Mouse (Mus musculus): ENCODE results near the gene Deup1.
"Not testable (repeated sequence)": the region's sequence is repeated elsewhere in the genome, so short reads cannot be mapped to it uniquely, and the experiment has no call there.

Deup1 gene

DNA sequence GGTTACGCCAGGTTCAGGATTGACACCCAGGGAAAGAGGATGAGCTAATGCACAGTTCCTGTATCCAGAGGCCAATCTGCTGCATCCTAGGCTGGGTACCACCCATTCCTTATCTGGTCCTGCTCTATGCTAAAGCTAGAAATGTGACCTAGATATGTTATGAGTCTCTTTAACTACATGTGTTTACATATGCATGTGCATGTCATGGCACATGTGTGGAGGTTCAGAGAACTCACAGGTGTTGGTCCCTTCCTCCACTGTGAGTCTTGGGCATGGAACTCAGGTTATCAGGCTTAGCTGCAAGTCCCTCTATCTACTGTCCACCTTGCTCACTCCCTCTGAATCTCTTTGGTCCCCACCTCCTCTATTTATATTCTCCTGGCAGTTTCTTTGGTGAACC, 41.8 kb downstream of the Deup1 start:
- DNase-seq, result no peak

DNA sequence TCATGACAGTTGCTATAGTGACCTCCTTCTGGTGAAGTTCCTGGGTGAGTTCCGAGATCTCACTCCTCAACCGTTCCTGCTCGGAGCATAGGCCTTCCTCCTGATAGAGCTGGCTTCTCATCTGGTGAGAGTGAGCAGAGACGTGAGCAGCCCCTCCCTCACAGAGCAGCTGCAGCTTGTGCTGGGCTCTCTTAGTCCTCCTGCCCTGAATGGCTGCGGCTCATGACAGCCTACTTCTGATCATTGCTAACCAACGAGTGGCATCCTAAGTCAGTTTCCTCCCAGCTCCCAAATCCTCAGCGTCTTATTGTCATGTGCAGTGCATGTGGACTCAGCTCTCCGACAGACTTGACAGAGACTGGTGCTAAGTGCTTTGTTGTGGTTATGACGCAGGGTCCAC, 43.5 kb downstream of the Deup1 start:
- no peak for DNase-seq

- DNase-seq, result no peak
Observed at GRCm38 (mm10) chr9:15582026-15582425, 45.7 kb downstream of the Deup1 start.

- no peak for DNase-seq
Observed at GRCm38 (mm10) chr9:15580176-15580575, 47.6 kb downstream of the Deup1 start.

DNA sequence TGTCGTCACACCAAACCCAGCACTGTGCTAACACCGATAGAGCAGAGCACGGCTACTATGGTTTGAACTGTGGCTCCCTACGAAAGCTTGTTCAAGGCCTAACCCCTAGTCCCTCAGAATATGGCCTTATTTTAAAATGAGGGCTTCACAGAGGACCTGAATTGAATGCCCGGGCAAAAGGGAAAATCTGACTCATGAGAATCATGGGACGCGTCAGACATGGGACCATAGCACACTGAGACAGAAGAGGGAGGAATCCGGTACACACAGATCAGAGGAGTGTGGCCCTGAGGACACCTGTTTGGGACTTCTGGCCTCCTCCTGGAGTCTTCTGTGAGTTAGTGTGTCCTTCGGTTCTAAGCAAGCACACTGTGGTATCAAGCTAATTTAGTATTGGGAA, 48.8 kb downstream of the Deup1 start:
- no peak for DNase-seq

DNA sequence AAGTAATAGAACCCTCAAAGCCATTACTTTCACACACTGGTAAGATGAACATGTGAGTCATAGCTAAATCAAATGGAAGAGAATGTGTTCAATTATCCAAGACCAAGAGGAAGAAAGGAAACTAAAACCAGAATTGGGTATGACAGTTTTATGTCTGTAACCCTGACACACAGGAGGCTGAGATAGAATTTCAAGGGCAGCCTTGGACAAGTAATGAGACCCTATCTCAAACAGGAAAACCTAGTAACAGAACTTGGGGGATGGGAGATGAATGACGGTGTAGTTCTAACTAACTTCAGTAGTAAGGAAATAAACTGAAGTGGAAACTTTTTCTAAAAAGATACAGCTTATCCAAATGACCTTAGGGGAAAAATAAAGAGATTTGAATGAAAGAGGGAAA, 49.3 kb downstream of the Deup1 start:
- DNase-seq, result no peak

- peak in 1 of 2 experiments; percentile 9 for DNase-seq
Observed at GRCm38 (mm10) chr9:15574750-15575454, 52.8 kb downstream of the Deup1 start.

- DNase-seq, result no peak
Observed at GRCm38 (mm10) chr9:15562353-15562752, 65.4 kb downstream of the Deup1 start.

DNA sequence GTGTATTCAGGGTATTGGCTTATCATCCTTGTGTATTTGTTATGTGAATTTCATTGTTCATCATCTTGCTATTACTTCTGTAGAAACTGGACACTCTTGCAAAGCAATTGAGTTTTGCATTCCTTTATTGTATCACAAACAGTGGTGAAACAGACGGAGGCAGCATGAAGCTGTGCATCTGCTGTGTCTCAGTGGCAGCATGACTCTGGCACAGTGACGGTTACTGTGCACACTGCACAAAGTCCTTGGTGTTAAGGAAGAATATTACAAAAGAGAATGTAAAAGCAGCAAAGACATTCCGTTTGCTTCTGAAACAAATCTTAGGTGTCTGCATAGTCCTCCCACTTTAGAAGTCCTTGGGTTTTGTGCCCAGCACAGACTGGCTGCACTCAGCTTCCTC, 67.3 kb downstream of the Deup1 start:
- no peak for DNase-seq

DNA sequence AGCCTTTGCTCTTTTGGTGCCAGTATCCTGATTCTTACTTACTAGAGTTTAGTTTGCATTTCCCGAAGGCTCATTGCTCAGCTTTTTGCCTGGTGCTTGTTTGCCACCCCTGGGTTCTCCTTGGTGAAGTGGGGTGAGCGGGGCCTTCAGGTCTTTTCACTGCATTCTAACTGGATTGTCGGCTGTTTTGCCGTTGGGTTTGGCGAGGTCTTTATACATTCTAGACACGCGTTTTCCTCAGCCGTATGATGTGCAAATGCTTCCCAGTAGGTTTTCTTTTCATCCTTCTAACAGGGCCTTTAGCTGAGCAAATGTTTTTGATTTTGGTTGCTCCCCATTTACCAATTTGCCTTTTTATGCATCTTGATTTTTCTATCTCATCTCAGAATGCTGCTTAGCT, 74.4 kb downstream of the Deup1 start:
- DNase-seq, result no peak

- peak; percentile 58 to 75 for DNase-seq
Observed at GRCm38 (mm10) chr9:15551933-15552851, 75.5 kb downstream of the Deup1 start.

GRCm38 (mm10) chr9:15551073-15551472, 76.7 kb downstream of the Deup1 start:
- not testable (repeated sequence) for DNase-seq

DNA sequence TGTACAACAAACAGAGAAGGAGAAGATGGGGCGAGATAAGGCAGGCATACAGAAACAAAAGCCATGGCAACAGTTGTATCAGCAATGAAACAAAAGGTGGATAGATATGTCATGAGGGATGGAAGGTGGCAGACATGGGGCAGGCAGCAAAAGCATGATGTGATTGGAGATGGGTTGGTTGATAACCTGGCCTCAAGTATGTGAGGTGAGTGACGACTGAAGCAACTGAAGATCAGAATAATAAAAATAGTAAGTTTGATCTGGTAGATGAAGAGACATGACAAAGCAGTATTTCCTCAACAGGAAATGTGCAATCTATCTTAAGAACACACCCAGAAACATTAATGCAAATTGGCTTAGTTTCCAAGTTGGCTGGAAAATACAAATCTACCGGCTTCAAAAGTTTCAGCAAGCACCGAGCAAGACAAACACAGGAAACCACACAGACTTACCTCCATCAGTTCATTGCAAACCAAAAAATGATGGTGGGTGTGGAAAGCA, 77.2 kb downstream of the Deup1 start:
- no peak for DNase-seq

DNA sequence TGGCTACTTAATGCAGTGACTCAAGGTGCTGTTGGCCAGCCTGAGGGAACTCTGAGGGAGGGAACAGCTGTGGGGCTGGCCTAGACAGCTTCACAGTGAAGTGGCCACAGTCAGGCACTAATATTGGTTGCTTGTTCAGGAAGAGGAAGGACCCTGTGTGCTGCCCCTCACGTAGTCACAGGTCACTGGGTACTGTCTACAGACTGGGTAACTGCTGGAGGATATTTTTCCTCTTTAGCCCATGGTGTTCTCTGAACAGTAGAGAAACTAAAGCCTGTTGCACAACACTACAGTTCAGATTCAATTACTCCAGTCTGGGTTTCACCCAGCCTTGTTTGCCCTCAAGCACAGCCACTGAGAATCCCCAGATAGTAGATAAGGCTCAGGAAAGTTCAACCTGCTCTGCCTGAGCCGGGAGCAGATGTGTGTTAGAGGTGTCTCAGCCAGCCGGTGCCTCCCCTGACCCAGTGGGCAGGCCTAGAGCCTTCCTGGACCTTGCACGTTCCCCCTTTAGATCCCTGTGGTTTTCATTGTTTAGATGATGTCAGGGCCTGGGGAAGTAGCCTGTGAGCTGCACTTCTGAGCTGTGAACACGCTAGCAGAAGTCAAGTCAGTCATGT, 85.9 kb downstream of the Deup1 start:
- DNase-seq, result no peak

- no peak for DNase-seq
Observed at GRCm38 (mm10) chr9:15538979-15539533, 88.7 kb downstream of the Deup1 start.

DNA sequence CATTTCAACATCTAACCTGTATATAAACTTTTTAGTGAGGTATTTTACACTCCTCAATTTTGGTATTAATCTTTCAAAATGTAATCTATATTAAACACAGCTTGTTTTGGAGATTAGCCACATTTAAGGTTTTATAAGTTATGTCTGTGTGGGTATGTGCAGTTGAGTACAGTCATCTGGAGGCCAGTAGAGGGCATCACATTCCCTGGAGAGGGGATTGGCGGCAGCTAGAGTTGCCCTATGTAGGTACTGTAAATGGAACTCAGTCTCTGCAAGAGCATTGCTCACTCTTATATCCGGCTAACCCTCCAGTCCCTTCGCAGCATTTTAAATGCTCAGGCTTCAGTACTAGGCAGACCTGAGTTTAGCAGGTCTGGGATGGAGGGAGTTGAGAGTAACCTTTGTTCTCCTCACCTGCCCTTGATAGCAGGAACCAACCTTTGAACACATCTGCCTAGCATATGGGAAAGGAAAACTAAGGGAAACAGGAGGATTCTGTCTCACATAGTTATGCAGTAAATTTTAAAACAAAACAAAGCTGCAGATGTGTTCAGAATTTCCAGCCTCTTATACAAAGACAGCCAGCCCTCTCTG, 90.2 kb downstream of the Deup1 start:
- DNase-seq, result no peak

DNA sequence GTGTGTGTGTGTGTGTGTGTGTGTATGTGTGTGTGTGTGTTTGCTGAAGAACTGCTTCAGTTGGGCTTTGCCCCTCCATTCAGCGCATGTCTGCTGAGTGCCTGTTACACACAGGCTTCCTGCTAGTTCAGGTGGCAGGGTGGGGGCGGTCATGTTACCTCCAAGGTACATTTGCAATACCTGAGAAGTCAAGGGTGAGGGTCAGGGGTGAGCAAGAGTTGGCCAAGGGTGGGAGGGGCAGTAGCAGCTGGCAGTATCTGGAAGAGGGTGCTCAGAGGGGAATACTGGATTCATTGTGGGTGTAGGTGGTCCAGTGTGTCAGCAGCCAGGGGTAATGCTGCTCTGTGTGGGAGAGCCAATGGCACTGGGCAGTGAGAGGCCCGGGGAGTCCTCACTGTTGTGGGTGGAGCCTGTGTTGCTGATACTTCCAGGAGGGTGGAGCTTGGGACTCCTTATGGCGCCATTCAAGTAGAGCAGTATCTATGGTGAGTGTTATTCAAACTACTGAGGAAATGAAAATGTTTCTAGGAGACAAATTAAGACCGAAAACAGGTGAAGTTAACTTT, 90.8 kb downstream of the Deup1 start:
- DNase-seq, result no peak

DNA sequence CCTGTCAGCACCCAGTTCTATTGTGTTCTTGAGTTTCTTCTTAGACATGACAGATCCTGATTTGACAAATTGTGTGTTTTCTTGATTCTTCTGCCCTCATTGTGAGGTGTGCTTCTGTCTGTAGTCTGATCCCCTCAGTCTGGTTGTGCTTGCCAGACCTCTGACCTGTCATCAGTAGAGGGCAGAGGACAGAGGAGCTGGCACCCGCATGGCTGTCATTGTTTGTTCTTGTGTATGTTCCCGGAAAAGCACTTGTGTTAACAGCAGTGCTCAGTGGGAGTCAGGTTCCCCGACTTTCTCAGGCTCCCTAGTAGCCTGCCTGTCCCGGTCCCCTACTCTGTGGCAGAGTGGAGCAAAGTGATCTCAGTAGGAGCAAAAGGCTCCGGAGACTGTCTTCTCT, 92.3 kb downstream of the Deup1 start:
- no peak for DNase-seq

DNA sequence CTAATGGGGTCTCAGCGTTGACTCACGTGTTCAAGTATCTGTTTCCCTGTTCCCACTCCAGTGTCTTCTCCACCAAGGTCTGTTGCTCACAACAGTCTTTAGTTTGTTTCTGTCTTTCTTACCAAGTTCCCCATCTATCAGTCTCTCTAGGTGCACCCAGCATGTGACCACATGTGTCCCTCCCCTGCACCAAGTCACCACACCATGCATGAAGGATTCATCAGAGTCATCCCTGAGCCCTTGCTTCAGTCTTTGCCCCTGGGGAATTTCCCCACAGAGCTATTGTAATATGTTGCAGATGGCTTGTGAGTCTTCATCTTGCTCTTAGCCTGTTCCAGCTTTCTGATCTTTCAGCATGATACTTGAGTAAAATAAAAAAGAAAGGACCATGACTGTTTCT, 93.6 kb downstream of the Deup1 start:
- no peak for DNase-seq

DNA sequence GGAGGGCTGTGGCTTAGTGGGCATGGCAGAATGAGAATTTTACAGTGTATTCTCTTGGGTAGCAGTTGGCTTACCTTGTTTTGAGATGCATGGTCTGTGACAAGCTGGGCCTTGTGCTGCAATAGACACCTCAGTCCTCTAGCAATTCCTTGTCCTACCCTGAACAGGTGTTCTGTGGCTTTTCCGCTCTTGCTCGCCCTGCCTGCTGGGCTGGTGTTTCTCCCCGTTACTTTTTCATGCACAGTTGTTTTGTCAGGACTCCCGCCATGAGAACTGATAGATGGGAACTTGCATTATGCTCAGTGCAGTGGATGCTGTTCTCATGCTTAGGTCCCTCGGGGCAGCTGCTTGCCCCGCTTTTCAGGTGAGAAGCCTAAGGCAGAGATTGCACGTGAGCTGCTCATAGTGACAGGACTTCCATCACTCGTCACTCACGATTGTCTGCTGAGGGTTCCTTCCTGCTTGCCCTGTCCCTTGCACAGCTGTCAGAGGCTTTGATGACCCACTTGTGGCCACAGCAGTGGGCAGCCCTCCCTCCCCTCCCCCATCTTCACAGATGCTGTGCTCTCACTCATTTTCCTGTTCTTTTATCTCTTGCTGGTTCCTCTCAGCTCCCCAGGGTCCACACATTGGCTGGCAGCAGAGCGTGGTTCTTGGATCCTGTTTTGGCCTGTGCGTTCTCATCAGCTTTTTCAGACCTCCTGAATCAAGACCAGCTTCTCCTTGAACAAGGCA, 94.2 kb downstream of the Deup1 start:
- DNase-seq, result no peak

DNA sequence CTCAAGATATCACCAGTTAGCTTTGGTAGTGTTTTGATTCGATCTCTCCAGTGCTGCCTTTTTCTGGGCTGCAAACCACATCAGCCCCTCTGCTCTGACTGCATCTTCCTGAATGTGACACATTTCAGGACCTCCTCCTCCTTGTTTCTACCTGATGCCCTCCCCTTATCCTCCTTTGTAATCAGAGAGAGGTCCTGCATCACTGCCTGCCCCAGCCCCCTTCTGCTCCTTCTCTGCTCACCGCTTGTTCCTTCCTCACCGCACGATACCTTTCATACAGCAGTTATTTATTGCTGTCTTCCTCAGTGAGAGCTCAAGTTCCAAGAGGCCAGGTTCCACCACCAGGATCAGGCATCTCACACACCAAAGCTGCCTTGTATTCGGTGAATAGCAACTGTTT, 96.5 kb downstream of the Deup1 start:
- no peak for DNase-seq

- DNase-seq, result no peak
Observed at GRCm38 (mm10) chr9:15529965-15530320, 97.8 kb downstream of the Deup1 start.

Data from cerebellum, postnatal 10 days (tissue).